Mouse (Mus musculus) liver, adult 2 months (tissue): ENCODE results near the gene Glis3. TPM values are rescaled to one million over a fixed set of nuclear protein-coding genes. Genes with fewer than 3 reads are reported as not detected.

Experiments used
- DNase-seq: peaks from one replicate; pipeline ENCODE4 v3.0.0-alpha.2; 2011; ENCODE audit warnings: low read depth, low spot score; ENCODE audit errors: extremely low read depth
- H3K27ac ChIP-seq: fragments of 200-500 bp; replicated peaks from 2 replicates; pipeline ENCODE4 v1.5.1; 2012; ENCODE audit warnings: low read depth, mild to moderate bottlenecking, control low read depth, inconsistent platforms, low read length; ENCODE audit not compliant: insufficient read depth
- H3K27me3 ChIP-seq: fragments of 200-500 bp; 2 replicates; pipeline ENCODE4 v1.6.1; 2012; ENCODE audit warnings: mild to moderate bottlenecking, moderate library complexity, low read length, inconsistent platforms; ENCODE audit not compliant: control insufficient read depth, insufficient read depth
- H3K36me3 ChIP-seq: fragments of 200-500 bp; 2 replicates; pipeline ENCODE4 v1.6.1; 2012; ENCODE audit warnings: low read length, inconsistent platforms; ENCODE audit not compliant: control insufficient read depth, insufficient read depth
- H3K4me1 ChIP-seq: fragments of 200-500 bp; 2 replicates; pipeline ENCODE4 v1.6.1; 2011; ENCODE audit warnings: low read length; ENCODE audit not compliant: control insufficient read depth, insufficient read depth
- H3K4me3 ChIP-seq: fragments of 200-500 bp; 2 replicates; pipeline ENCODE4 v1.5.1; 2011; ENCODE audit warnings: low read depth, mild to moderate bottlenecking, control low read depth, low read length, moderate library complexity; ENCODE audit not compliant: insufficient read depth
- H3K79me2 ChIP-seq: fragments of 200-500 bp; 2 replicates; pipeline ENCODE4 v1.6.1; 2012; ENCODE audit warnings: inconsistent platforms, mild to moderate bottlenecking, low read length, moderate library complexity; ENCODE audit not compliant: control insufficient read depth, insufficient read depth
- H3K9ac ChIP-seq: fragments of 200-500 bp; 2 replicates; pipeline ENCODE4 v1.6.1; 2012; ENCODE audit warnings: low read depth, mild to moderate bottlenecking, control low read depth, inconsistent platforms, low read length
- CTCF ChIP-seq: fragments of 200-500 bp; IDR thresholded peaks from 2 replicates; pipeline ENCODE4 v1.5.1; 2011; ENCODE audit warnings: low read depth, low read length, control low read depth
- POLR2A ChIP-seq: fragments of 200-500 bp; IDR thresholded peaks from 2 replicates; pipeline ENCODE4 v1.6.1; 2011; ENCODE audit warnings: low read length, control low read depth; ENCODE audit not compliant: insufficient read depth; ENCODE audit errors: extremely low read depth
- WGBS: fragments of 180-500 bp; shearing (Covaris S2); methylation state at CpG from one replicate; pipeline ENCODE4 v1.1.7; 2018; 5-methylcytosine and 5-hydroxymethylcytosine counted together
- polyA plus RNA-seq: library from polyadenylated mRNA; depleted of rRNA; stranded (reverse); fragments of >200 nt; gene quantifications from 2 replicates; pipeline ENCODE4 v1.2.3, GENCODE M21; 2012
- total RNA-seq: library from RNA; depleted of rRNA; stranded (reverse); fragments of >200 nt; gene quantifications from 2 replicates; pipeline ENCODE4 v1.2.3, GENCODE M21; 2014

The Glis3 gene
- total and polyA plus RNA-seq, 2 experiments = 0.37 to 0.43 TPM

DNA sequence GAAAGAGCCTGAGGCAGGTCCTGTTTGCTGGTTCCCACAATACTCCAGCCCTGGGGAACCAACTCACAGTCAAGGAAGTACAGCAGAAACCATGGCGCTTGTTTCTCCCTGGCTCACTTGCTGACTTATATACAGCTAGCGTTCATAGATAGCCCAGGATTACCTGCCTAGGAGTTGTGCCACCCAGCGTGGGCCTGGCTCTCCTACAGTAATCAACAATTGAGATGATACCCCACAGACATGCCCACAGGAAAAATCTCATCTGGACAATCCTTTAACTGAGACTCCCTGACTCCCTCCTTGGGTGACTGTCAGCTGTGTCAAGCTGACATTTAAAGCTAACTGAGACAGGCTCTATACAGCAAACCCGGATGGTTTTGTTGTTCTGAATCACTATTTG, 405.9 kb downstream of the Glis3 start:
- TF ChIP-seq POLR2A (no peak), CTCF (no peak)
- Histone ChIP-seq H3K27me3 (no peaks in the 10 kb centered on the region; the same call in 1 of the 2 replicates), H3K79me2 (no peaks in the 10 kb centered on the region), H3K27ac (no peak overlapping the region), H3K4me3 (no peak overlapping the region), H3K4me1 (no peaks in the 10 kb centered on the region), H3K36me3 (no peaks in the 10 kb centered on the region), H3K9ac (no peak overlapping the region)
- DNase-seq = no peak
- 85% methylated on average over 4 of the region's 4 CpGs for WGBS

GRCm38 (mm10) chr19:28266850-28267249, 413.0 kb downstream of the Glis3 start:
- Histone ChIP-seq H3K27me3 (no peaks in the 10 kb centered on the region), H3K36me3 (no peaks in the 10 kb centered on the region), H3K9ac (no peak overlapping the region), H3K27ac (no peak overlapping the region), H3K4me1 (no peaks in the 10 kb centered on the region), H3K4me3 (no peak overlapping the region), H3K79me2 (no peaks in the 10 kb centered on the region)
- TF ChIP-seq CTCF (no peak), POLR2A (no peak)
- WGBS = 84% methylated on average over 8 of the region's 8 CpGs
- DNase-seq = no peak

DNA sequence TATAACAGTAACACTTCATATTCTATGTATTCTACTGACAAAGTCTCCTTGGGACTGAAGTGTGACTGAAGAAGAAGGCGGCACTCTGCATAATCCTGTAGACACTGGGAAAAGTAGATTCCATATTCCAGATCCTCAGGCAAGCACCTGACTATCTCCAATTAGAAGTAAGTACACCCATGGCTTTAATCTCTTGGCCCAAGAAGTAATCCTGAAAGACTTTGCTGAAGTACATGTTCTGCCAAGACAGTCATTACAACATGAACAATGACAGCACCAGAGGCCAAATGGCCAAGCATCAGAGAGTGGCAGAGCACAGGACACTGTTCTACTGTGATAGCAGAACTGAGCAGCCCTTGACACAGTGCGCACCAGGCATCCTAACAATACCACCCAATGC, 414.1 kb downstream of the Glis3 start:
- H3K27ac ChIP-seq = no peak overlapping the region
- H3K36me3 ChIP-seq = no peaks in the 10 kb centered on the region
- H3K79me2 ChIP-seq = no peaks in the 10 kb centered on the region
- 95% methylated on average over 2 of the region's 2 CpGs for WGBS
- H3K27me3 ChIP-seq = no peaks in the 10 kb centered on the region
- no peaks in the 10 kb centered on the region for H3K4me1 ChIP-seq
- DNase-seq = no peak
- H3K9ac ChIP-seq = no peak overlapping the region
- no peak overlapping the region for H3K4me3 ChIP-seq
- TF ChIP-seq CTCF = no peak
- TF ChIP-seq POLR2A = no peak

- H3K9ac ChIP-seq = no peak overlapping the region
- no peak for TF ChIP-seq POLR2A
- no peak for TF ChIP-seq CTCF
- 93% methylated on average over 18 of the region's 18 CpGs for WGBS
Measured at GRCm38 (mm10) chr19:28258907-28259675, 420.8 kb downstream of the Glis3 start.

GRCm38 (mm10) chr19:28258480-28258879, 421.4 kb downstream of the Glis3 start:
- Histone ChIP-seq H3K9ac (no peak overlapping the region), H3K36me3 (no peaks in the 10 kb centered on the region), H3K27ac (no peak overlapping the region), H3K27me3 (no peaks in the 10 kb centered on the region), H3K4me3 (no peak overlapping the region), H3K4me1 (no peaks in the 10 kb centered on the region), H3K79me2 (no peaks in the 10 kb centered on the region)
- TF ChIP-seq CTCF = no peak
- TF ChIP-seq POLR2A = no peak
- DNase-seq = no peak
- 78% methylated on average over 3 of the region's 3 CpGs for WGBS

More at GRCm38 (mm10) chr19:28258907-28259675, 420.8 kb downstream of the Glis3 start:
- Histone ChIP-seq H3K36me3 (no peaks in the 10 kb centered on the region), H3K4me1 (no peaks in the 10 kb centered on the region), H3K79me2 (no peaks in the 10 kb centered on the region), H3K4me3 (no peak overlapping the region), H3K27me3 (no peaks in the 10 kb centered on the region), H3K27ac (no peak overlapping the region)
- DNase-seq = no peak

- Histone ChIP-seq H3K27ac (no peak overlapping the region), H3K9ac (no peak overlapping the region), H3K4me1 (no peaks in the 10 kb centered on the region), H3K4me3 (no peak overlapping the region), H3K27me3 (no peaks in the 10 kb centered on the region), H3K79me2 (no peaks in the 10 kb centered on the region), H3K36me3 (no peaks in the 10 kb centered on the region)
- WGBS = 89% methylated on average over 7 of the region's 7 CpGs
- DNase-seq = no peak
- TF ChIP-seq CTCF (no peak), POLR2A (no peak)
Measured at GRCm38 (mm10) chr19:28247345-28247744, 432.5 kb downstream of the Glis3 start.
